Mouse (Mus musculus): Measurements from ENCODE around the gene Rreb1. TPM values are rescaled to one million over a fixed set of nuclear protein-coding genes. Genes with fewer than 3 reads are reported as not detected.
A peak's percentile ranks its signal among the peaks of the same experiment; 100 is the strongest.

Rreb1 gene
- 10.0 and 11.2 TPM in 2 replicates for polyA plus RNA-seq (2015; fragmentation: Nextera tagmentation; extraction: Ambion mirVana)

DNA sequence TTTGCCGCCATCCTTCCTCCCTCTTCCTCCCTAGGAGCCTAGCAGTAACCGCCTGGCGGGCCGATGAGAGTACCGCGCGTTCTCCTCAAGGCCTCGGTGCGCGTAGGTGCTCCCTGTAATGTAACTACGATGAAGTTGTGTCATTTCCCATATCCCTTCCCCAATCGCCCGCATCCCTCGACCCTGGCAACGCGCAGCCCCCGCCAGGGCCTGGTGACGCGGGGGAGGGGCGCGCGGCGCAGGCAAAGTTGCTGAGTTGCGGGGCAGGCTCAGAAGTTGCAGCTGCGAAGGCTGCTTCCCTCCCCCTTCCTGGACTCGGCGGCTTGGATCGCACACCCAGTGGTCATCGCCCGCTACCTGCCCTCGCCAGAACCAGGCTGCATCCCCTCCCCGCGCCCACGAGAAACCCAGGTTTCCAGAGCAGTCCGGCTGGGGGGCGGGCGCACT is at the start of gene Rreb1:
TSS of gene Rreb1 (plus strand) at position 254 of the 447 bp plus-strand sequence.
- Histone ChIP-seq H3K27ac (ENCODE audit: low read length) (peak within 1 kb of the TSS; percentile 48), H3K9ac (replicated peaks; ENCODE audit: low read depth) (peak within 1 kb of the TSS; percentile 41; the same call in 1 of the 2 replicates), H3K4me1 (ENCODE audit: insufficient read depth, low read depth, low read length) (no peaks in the 10 kb centered on the region), H3K27me3 (replicated peaks; ENCODE audit: insufficient read depth, low read length) (no peaks in the 10 kb centered on the region), H3K9me3 (ENCODE audit: low read length) (no peaks in the 10 kb centered on the region), H3K4me3 (ENCODE audit: low read depth, low read length) (peak within 1 kb of the TSS; percentile 45), H3K4me2 (replicated peaks; ENCODE audit: low read depth, low read length) (peak within 1 kb of the TSS; percentile 98), H3K36me3 (ENCODE audit: insufficient read depth, low read length) (no peaks in the 10 kb centered on the region)
- ATAC-seq: peak; percentile 66
- WGBS: under 1% methylated on average over 34 of the region's 37 CpGs
- TF ChIP-seq EP300 (IDR thresholded peaks at IDR 0.05): no peak
- peak; percentile 26; the same call in 1 of the 2 replicates for TF ChIP-seq CTCF (IDR thresholded peaks at IDR 0.05)
- DNase-seq (ENCODE audit: low spot score): peak; percentile 52

DNA sequence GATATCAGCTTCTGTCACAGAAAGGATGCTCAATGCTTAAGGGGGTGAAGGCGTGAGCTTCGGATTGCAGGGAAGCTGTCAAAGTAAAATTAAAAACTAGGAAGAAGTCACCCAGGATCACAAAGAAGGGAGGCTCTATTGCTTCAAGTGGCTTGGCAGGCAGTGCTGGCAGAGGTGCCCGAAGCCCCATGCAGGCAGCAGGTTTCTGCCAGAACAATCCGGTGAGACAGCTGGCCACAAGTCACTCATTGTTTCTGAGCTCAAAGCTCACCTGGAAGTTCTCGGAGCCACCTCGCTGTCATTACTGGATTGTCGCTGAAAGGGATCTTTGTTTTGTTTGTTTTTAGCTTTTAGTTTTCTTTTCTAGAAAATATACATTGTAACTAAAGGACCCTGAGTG is 49.6 kb upstream of the Rreb1 start:
- no peak for ATAC-seq
- Histone ChIP-seq H3K4me3 (ENCODE audit: low read depth, low read length) (no peak overlapping the region), H3K36me3 (ENCODE audit: insufficient read depth, low read length) (no peaks in the 10 kb centered on the region), H3K9me3 (ENCODE audit: low read length) (no peaks in the 10 kb centered on the region), H3K9ac (replicated peaks; ENCODE audit: low read depth) (no peak overlapping the region), H3K4me1 (ENCODE audit: insufficient read depth, low read depth, low read length) (no peaks in the 10 kb centered on the region), H3K27me3 (replicated peaks; ENCODE audit: insufficient read depth, low read length) (no peaks in the 10 kb centered on the region), H3K27ac (ENCODE audit: low read length) (no peak overlapping the region), H3K4me2 (replicated peaks; ENCODE audit: low read depth, low read length) (no peak overlapping the region)
- no peak for TF ChIP-seq CTCF (IDR thresholded peaks at IDR 0.05)
- TF ChIP-seq EP300 (IDR thresholded peaks at IDR 0.05): no peak
- WGBS: 67% methylated on average over 7 of the region's 7 CpGs
- no peak for DNase-seq (ENCODE audit: low spot score)

DNA sequence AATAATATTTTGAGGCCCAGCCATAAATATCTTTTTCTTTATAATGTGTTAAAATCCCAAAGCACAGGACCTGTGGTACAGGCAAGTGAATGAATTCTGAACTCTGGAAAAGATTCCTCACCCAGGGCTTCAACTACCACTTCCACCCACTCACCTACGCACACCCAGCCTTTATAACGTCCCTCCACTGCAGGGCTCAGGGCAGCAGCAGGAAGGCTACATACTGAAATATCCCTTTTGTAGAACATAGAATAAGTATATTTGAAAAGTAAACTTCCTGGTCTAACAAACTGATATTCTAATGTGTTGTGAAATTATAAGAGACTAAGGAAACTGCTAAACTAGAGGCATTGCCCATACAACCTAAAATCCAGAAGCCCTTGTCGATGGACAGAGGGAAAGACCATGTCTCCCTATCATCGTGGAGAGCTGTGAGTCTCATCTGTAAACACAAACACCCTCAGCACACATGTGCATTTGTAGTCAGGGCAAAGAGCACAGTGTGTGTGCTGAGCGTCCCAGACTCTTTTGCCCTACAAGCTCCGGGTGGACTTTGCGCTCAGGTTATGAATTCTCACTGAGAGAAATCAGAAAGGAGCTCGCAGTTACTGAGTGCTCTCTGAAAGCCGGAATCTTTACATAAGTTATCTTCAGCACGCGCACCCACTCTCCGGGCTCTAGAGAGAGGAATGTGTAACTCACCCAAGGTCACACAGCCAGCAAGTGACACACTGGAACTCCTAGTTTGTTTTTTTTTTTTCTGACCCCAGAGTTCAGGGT is 46.1 kb upstream of the Rreb1 start:
- Histone ChIP-seq H3K27ac (ENCODE audit: low read length) (no peak overlapping the region; the same call in 1 of the 2 replicates), H3K9ac (replicated peaks; ENCODE audit: low read depth) (no peak overlapping the region), H3K4me1 (ENCODE audit: insufficient read depth, low read depth, low read length) (no peaks in the 10 kb centered on the region), H3K9me3 (ENCODE audit: low read length) (no peaks in the 10 kb centered on the region), H3K4me2 (replicated peaks; ENCODE audit: low read depth, low read length) (peak overlapping the region; percentile 9; the same call in 1 of the 2 replicates), H3K27me3 (replicated peaks; ENCODE audit: insufficient read depth, low read length) (no peaks in the 10 kb centered on the region), H3K36me3 (ENCODE audit: insufficient read depth, low read length) (no peaks in the 10 kb centered on the region), H3K4me3 (ENCODE audit: low read depth, low read length) (no peak overlapping the region)
- WGBS: 34% methylated on average over 12 of the region's 12 CpGs
- DNase-seq (ENCODE audit: low spot score) (peak; percentile 82), ATAC-seq (peak; percentile 91)
- TF ChIP-seq EP300 (IDR thresholded peaks at IDR 0.05) (peak; percentile 67), CTCF (IDR thresholded peaks at IDR 0.05) (peak; percentile 28; the same call in 1 of the 2 replicates)

DNA sequence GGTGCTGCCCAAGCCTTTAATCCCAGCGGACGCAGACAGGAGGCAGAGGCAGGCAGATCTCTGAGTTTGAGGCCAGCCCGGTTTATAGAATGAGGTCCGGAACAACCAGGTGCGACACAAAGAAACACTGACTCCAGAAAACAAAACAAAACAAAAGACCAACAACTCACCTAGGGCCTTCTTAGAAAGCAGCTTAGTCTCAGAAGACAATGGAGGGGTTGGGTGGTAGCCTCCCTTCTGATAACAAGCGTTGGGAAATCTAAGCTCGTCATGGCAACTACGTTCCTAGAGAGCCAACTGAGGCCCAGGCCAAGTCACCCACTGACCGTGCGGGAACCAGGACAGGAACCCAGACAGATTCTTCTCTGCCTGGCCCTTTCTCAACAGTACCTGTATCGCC is 43.7 kb upstream of the Rreb1 start:
- Histone ChIP-seq H3K27me3 (replicated peaks; ENCODE audit: insufficient read depth, low read length) (no peaks in the 10 kb centered on the region), H3K4me3 (ENCODE audit: low read depth, low read length) (no peak overlapping the region), H3K27ac (ENCODE audit: low read length) (no peak overlapping the region), H3K9me3 (ENCODE audit: low read length) (no peaks in the 10 kb centered on the region), H3K9ac (replicated peaks; ENCODE audit: low read depth) (no peak overlapping the region), H3K4me1 (ENCODE audit: insufficient read depth, low read depth, low read length) (no peaks in the 10 kb centered on the region), H3K4me2 (replicated peaks; ENCODE audit: low read depth, low read length) (no peak overlapping the region), H3K36me3 (ENCODE audit: insufficient read depth, low read length) (no peaks in the 10 kb centered on the region)
- DNase-seq (ENCODE audit: low spot score) (no peak), ATAC-seq (no peak)
- TF ChIP-seq CTCF (IDR thresholded peaks at IDR 0.05) (no peak), EP300 (IDR thresholded peaks at IDR 0.05) (no peak)
- 88% methylated on average over 11 of the region's 11 CpGs for WGBS

DNA sequence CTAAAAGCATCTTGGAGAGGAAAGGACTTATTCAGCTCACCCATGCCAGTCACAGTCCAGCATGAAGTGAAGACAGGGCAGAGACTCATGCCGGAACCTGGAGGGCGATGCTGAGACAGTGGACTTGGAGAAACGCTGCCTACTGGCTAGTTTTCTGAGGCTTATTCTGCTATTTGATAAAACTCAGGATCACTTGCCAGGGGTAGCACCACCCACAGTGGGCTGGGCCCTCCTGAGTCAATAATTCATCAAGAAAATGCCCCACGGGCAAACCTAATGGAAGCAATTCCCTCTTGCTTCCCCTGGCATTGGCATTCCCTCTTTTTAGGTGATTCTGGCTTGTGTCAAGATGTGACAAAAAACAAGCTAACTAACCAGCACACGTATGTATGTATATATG is 38.1 kb upstream of the Rreb1 start:
- H3K27me3 ChIP-seq (replicated peaks; ENCODE audit: insufficient read depth, low read length): no peaks in the 10 kb centered on the region
- no peak overlapping the region for H3K4me3 ChIP-seq (ENCODE audit: low read depth, low read length)
- no peak overlapping the region for H3K27ac ChIP-seq (ENCODE audit: low read length)
- TF ChIP-seq EP300 (IDR thresholded peaks at IDR 0.05): no peak
- TF ChIP-seq CTCF (IDR thresholded peaks at IDR 0.05): no peak
- WGBS: 73% methylated on average over 5 of the region's 5 CpGs
- no peak overlapping the region for H3K9ac ChIP-seq (replicated peaks; ENCODE audit: low read depth)
- no peak for ATAC-seq
- no peaks in the 10 kb centered on the region for H3K36me3 ChIP-seq (ENCODE audit: insufficient read depth, low read length)
- no peak for DNase-seq (ENCODE audit: low spot score)
- no peaks in the 10 kb centered on the region for H3K9me3 ChIP-seq (ENCODE audit: low read length)
- no peaks in the 10 kb centered on the region for H3K4me1 ChIP-seq (ENCODE audit: insufficient read depth, low read depth, low read length)
- H3K4me2 ChIP-seq (replicated peaks; ENCODE audit: low read depth, low read length): no peak overlapping the region

DNA sequence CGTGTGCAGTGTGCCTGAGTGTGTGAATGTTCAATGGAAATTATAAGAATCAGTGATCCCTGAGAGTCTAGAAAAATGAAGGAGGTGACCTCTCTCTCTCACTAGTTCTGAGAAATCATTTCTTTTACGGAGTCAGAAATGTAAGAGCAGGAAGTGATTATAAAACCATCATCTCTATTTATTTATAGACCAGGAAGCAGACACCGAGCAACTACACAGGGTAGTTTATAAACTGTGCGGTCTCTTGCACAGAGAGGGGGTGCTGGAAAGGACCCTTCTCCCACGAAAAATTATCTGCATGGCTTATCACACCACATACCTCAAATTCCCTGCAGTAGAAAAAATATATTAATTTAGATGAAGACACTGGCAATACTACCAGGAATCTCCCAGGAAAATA is 37.4 kb upstream of the Rreb1 start:
- Histone ChIP-seq H3K4me2 (replicated peaks; ENCODE audit: low read depth, low read length) (no peak overlapping the region), H3K9me3 (ENCODE audit: low read length) (no peaks in the 10 kb centered on the region), H3K36me3 (ENCODE audit: insufficient read depth, low read length) (no peaks in the 10 kb centered on the region), H3K4me1 (ENCODE audit: insufficient read depth, low read depth, low read length) (no peaks in the 10 kb centered on the region), H3K9ac (replicated peaks; ENCODE audit: low read depth) (no peak overlapping the region), H3K4me3 (ENCODE audit: low read depth, low read length) (no peak overlapping the region), H3K27ac (ENCODE audit: low read length) (no peak overlapping the region), H3K27me3 (replicated peaks; ENCODE audit: insufficient read depth, low read length) (no peaks in the 10 kb centered on the region)
- DNase-seq (ENCODE audit: low spot score): peak; percentile 30
- ATAC-seq: no peak
- 13% methylated on average over 5 of the region's 5 CpGs for WGBS
- TF ChIP-seq CTCF (IDR thresholded peaks at IDR 0.05): no peak
- TF ChIP-seq EP300 (IDR thresholded peaks at IDR 0.05): no peak

Data from lung, postnatal 0 days (tissue).